Mouse (Mus musculus) ES-Bruce4 (cell line): ENCODE data around the gene Dpp6.

Source experiments
- CTCF ChIP-seq: IDR thresholded peaks from one replicate; pipeline ENCODE4 v1.8.1; 2011; ENCODE audit warnings: low read depth, low read length
- POLR2A ChIP-seq: IDR thresholded peaks from one replicate; pipeline ENCODE4 v1.8.1; 2011; ENCODE audit warnings: low read length; ENCODE audit not compliant: insufficient read depth

DNA sequence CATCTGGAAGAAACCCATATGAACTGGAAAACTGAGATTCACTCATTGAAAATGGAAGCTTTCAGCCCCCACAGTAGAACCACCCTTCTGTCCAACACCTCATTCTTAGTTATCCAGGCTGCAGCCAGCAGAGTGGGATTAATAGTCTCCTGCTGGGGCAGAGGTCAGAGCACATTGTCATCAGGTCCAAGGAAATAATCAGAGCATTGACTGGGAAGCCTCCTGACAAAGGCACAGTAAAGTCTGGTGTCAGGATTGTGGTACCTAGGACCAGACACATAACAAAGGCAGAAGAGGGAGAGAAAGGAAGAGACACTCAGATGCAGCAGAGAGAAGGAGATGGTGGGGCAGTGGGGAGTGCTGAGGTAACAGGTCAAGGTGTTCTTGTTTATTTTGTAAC is 93.3 kb downstream of the Dpp6 start:
- TF ChIP-seq CTCF: no peak
- TF ChIP-seq POLR2A: no peak
